Mouse (Mus musculus) macrophage (primary cell): ENCODE results near the gene Mospd2. TPM values are rescaled to one million over a fixed set of nuclear protein-coding genes. Genes with fewer than 3 reads are reported as not detected.

Experiments
- polyA plus RNA-seq: library from polyadenylated mRNA; stranded (reverse); fragments of 250-400 nt; gene quantifications from 3 replicates; pipeline ENCODE4 v1.2.4, GENCODE M21; 2018; ENCODE audit warnings: inconsistent platforms

Gene Mospd2
- polyA plus RNA-seq, 1 experiment from 2014 or later, result 47.3 TPM

Other genes with a start within 250 kb of the Mospd2 start
- 0.47 to 2.5 TPM (median 0.92 TPM) in 3 replicates for gene Fancb, start 217 bp upstream of the Mospd2 start, polyA plus RNA-seq
- not detected in 3 replicates for gene Gm17604, start 24.5 kb upstream of the Mospd2 start, polyA plus RNA-seq